Mouse (Mus musculus) hindlimb bud, embryonic 11.5 days (tissue): ENCODE data around the gene Taf1.

ENCODE experiments used
- DNase-seq: peaks from one replicate; pipeline ENCODE4 v3.0.0-alpha.2; 2012; ENCODE audit warnings: low read depth, low spot score; ENCODE audit errors: extremely low spot score

The Taf1 gene

DNA sequence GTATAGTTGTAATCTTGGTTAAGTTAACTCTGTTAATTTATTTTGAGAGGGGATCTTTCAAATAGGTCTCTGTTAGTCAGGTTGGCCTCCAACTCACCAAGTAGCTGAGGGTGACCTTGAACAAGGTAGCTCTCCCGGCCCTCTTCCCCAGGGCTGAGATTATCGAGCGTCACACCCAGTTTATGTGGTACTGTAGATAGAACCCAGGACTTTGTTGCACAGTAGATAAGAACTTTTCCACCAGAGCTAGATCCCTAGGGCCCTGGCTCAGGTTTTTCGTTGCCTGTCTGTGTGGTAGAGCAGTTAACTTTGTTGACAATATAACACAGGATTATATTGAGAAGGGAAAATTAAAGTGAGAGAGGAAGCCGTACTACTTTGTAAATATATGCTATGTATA is 114.1 kb downstream of the Taf1 start:
- DNase-seq, result no peak
